Mouse (Mus musculus) stomach, embryonic 16.5 days (tissue): Measurements from ENCODE around the gene Clca2. TPM values are rescaled to one million over a fixed set of nuclear protein-coding genes. Genes with fewer than 3 reads are reported as not detected.
"Not testable (repeated sequence)": the region's sequence is repeated elsewhere in the genome, so short reads cannot be mapped to it uniquely, and the experiment has no call there.

ENCODE experiments used
- ATAC-seq: fragments of 200-750 bp; cut with Nextera tagmentation; 2 replicates; pipeline ENCODE4 v1.8.0; 2017; ENCODE audit warnings: moderate number of reproducible peaks, moderate TSS enrichment; ENCODE audit not compliant: insufficient read depth, low FRiP score
- H3K27ac ChIP-seq: fragments of 300-500 bp; sonication (generic); 2 replicates; pipeline ENCODE4 v1.5.1; 2014; ENCODE audit warnings: low read length
- H3K27me3 ChIP-seq: fragments of 300-500 bp; sonication (generic); 2 replicates; pipeline ENCODE4 v1.6.1; 2014; ENCODE audit warnings: low read length, control low read depth, mixed read lengths; ENCODE audit not compliant: control insufficient read depth, insufficient read depth
- H3K36me3 ChIP-seq: fragments of 300-500 bp; sonication (generic); 2 replicates; pipeline ENCODE4 v1.6.1; 2014; ENCODE audit warnings: low read length; ENCODE audit not compliant: control insufficient read depth, insufficient read depth
- H3K4me1 ChIP-seq: fragments of 300-500 bp; sonication (generic); 2 replicates; pipeline ENCODE4 v1.6.1; 2014; ENCODE audit warnings: low read length, control low read depth, mixed read lengths; ENCODE audit not compliant: control insufficient read depth, insufficient read depth
- H3K4me2 ChIP-seq: fragments of 300-500 bp; sonication (generic); 2 replicates; pipeline ENCODE4 v1.6.1; 2014; ENCODE audit warnings: low read depth, low read length, mixed read lengths
- H3K4me3 ChIP-seq: fragments of 300-500 bp; sonication (generic); replicated peaks from 2 replicates; pipeline ENCODE4 v1.5.1; 2014; ENCODE audit warnings: mild to moderate bottlenecking, low read length
- H3K9ac ChIP-seq: fragments of 300-500 bp; sonication (generic); 2 replicates; pipeline ENCODE4 v1.6.1; 2014; ENCODE audit warnings: low read length
- H3K9me3 ChIP-seq: fragments of 300-500 bp; sonication (generic); replicated peaks from 2 replicates; pipeline ENCODE4 v1.6.1; 2016; ENCODE audit warnings: low read length, control low read depth; ENCODE audit not compliant: control insufficient read depth
- WGBS: fragments of 180-500 bp; shearing (Covaris S2); extraction: QIAGEN DNeasy Blood & Tissue Kit; methylation state at CpG from one replicate; pipeline ENCODE4 v1.1.7; 2014; 5-methylcytosine and 5-hydroxymethylcytosine counted together
- polyA plus RNA-seq: library from polyadenylated mRNA; unstranded; fragments of >200 nt; fragmentation: Nextera tagmentation; extraction: Ambion mirVana; gene quantifications from 2 replicates; pipeline ENCODE4 v1.2.1, GENCODE M21; 2015

The Clca2 gene
- polyA plus RNA-seq, 1 experiment from 2014 or later = 2.2 TPM

GRCm38 (mm10) chr3:145055138-145055537 lies 44.1 kb downstream of the Clca2 start:
- H3K36me3 ChIP-seq, H3K9me3 ChIP-seq, H3K9ac ChIP-seq, ATAC-seq, H3K27ac ChIP-seq, H3K4me1 ChIP-seq, H3K27me3 ChIP-seq, H3K4me3 ChIP-seq, H3K4me2 ChIP-seq: not testable (repeated sequence)
- WGBS = 94% methylated on average over 3 of the region's 3 CpGs

GRCm38 (mm10) chr3:145049820-145050219 lies 49.4 kb downstream of the Clca2 start:
- no peak overlapping the region for H3K27ac ChIP-seq
- no peak overlapping the region for H3K9ac ChIP-seq
- H3K36me3 ChIP-seq = no peaks in the 10 kb centered on the region
- no peak overlapping the region for H3K4me2 ChIP-seq
- no peaks in the 10 kb centered on the region for H3K9me3 ChIP-seq
- no peaks in the 10 kb centered on the region for H3K4me1 ChIP-seq
- no peaks in the 10 kb centered on the region for H3K27me3 ChIP-seq
- no peak for ATAC-seq
- H3K4me3 ChIP-seq = no peak overlapping the region
- 37% methylated on average over 3 of the region's 3 CpGs for WGBS

DNA sequence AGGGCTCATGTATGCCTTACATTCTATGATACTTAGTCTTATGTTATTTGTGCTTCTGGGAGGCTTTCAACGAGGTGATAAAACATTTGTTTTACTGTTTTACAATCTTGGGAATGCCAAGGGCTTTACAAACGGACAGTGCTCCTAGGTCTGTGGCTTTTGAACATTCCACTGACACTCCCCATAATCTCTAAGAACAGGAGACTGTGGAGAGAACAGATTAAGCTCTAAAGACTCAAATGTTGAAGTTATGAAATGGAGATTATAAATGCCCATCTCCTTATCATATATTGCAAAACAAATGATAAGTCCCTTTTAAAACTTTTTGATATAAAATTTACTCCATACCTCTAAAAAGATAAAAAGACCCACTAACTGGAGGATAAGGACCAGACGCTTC lies 60.4 kb downstream of the Clca2 start:
- Histone ChIP-seq H3K9me3 (no peaks in the 10 kb centered on the region), H3K9ac (no peak overlapping the region), H3K27me3 (no peaks in the 10 kb centered on the region), H3K36me3 (no peaks in the 10 kb centered on the region), H3K4me1 (no peaks in the 10 kb centered on the region), H3K4me2 (no peak overlapping the region), H3K27ac (no peak overlapping the region), H3K4me3 (no peak overlapping the region)
- no peak for ATAC-seq
- WGBS = 54% methylated on average over 3 of the region's 3 CpGs

DNA sequence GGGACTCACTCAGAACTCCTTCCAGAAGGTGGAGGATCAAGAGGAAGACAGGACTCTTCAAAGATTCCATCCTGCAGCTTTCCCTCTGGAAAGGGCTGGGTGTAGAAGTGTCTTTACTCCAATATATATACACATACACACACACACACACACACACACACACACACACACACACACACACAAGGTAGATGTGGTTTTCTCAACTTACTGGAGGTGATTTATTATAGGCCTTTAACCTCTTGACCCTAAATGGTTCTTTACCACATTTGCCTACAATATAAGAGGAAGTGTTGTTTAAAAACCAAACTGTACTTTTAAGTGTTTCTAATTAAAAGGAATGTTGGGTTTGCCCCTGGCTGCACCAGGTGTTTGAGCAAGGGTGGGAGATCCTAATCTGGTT lies 66.6 kb downstream of the Clca2 start, which contains the start of gene Clca1:
Gene Clca1 (minus strand): TSS at position 101 of the 400 bp plus-strand sequence.
- no peak for ATAC-seq
- H3K27ac ChIP-seq = no peak within 1 kb of the TSS
- no peaks in the 10 kb centered on the region for H3K27me3 ChIP-seq
- no peaks in the 10 kb centered on the region for H3K36me3 ChIP-seq
- H3K4me1 ChIP-seq = no peaks in the 10 kb centered on the region
- no peak within 1 kb of the TSS for H3K9ac ChIP-seq
- H3K9me3 ChIP-seq = no peaks in the 10 kb centered on the region
- H3K4me2 ChIP-seq = no peak within 1 kb of the TSS
- H3K4me3 ChIP-seq = no peak within 1 kb of the TSS

DNA sequence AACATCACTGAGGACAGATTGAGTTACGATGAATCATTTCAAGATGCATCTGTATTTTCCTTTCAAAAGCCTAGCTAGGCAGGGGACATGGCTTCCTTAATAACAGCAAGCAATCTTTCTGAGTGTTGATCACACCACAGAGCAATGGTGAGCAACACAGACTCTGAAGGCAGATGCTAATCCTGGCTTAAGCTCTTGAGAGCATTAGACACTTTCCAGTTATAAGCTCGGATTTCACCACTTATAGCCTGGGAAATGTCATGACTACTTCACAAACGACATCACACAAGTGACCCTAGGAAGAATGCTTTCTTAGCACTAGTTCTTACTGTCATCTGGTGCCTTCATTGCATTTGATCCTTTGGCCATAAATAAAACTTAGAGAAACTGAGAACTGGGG lies 71.2 kb downstream of the Clca2 start:
- Histone ChIP-seq H3K36me3 (no peaks in the 10 kb centered on the region), H3K4me1 (no peaks in the 10 kb centered on the region), H3K9ac (no peak overlapping the region), H3K9me3 (no peaks in the 10 kb centered on the region), H3K4me3 (no peak overlapping the region), H3K27me3 (no peaks in the 10 kb centered on the region), H3K27ac (no peak overlapping the region), H3K4me2 (no peak overlapping the region)
- ATAC-seq = no peak
- WGBS = 62% methylated on average over 3 of the region's 3 CpGs

GRCm38 (mm10) chr3:145026750-145027149 lies 72.5 kb downstream of the Clca2 start:
- whole genome bisulfite sequencing = 31% methylated on average over 3 of the region's 3 CpGs
- no peaks in the 10 kb centered on the region for H3K36me3 ChIP-seq

More at GRCm38 (mm10) chr3:145026750-145027149, 72.5 kb downstream of the Clca2 start:
- no peaks in the 10 kb centered on the region for H3K27me3 ChIP-seq
- no peaks in the 10 kb centered on the region for H3K4me1 ChIP-seq
- H3K4me2 ChIP-seq = no peak overlapping the region
- ATAC-seq = no peak
- no peak overlapping the region for H3K9ac ChIP-seq
- H3K9me3 ChIP-seq = no peaks in the 10 kb centered on the region
- H3K4me3 ChIP-seq = no peak overlapping the region
- H3K27ac ChIP-seq = no peak overlapping the region

Other genes with a start within 250 kb of the Clca2 start
- 5.9 and 6.9 TPM in 2 replicates for gene Clca4b, start 166.9 kb downstream of the Clca2 start, polyA plus RNA-seq
- 0.07 TPM in 1 of 2 replicates, not detected in the other for gene Clca4a, start 124.4 kb downstream of the Clca2 start, polyA plus RNA-seq
- gene Clca1, start 66.7 kb downstream of the Clca2 start, polyA plus RNA-seq = 10.7 and 11.8 TPM in 2 replicates
- gene Odf2l, start 19.1 kb upstream of the Clca2 start, polyA plus RNA-seq = 14.6 and 16.7 TPM in 2 replicates
- gene Col24a1, start 193.0 kb upstream of the Clca2 start, polyA plus RNA-seq = 2.6 and 4.3 TPM in 2 replicates